Mouse (Mus musculus) megakaryocyte, embryonic 14.5 days (primary cell): ENCODE measurements around the gene Krt7.

Experiments used
- FLI1 ChIP-seq: IDR thresholded peaks from 2 replicates; pipeline ENCODE4 v1.6.1; 2012; ENCODE audit warnings: low read length, inconsistent platforms, mixed read lengths
- GATA1 ChIP-seq: IDR thresholded peaks from 3 replicates; pipeline ENCODE4 v1.6.1; 2012; ENCODE audit warnings: mixed read lengths, low read length, inconsistent platforms, borderline replicate concordance

- TF ChIP-seq GATA1, result no peak
- TF ChIP-seq FLI1, result no peak
These were observed 41.3 kb upstream of the Krt7 start for GRCm38 (mm10) chr15:101369382-101370100.
